Mouse (Mus musculus) gastrocnemius, adult 2 months (tissue): ENCODE data around the gene Gm28539. TPM values are rescaled to one million over a fixed set of nuclear protein-coding genes. Genes with fewer than 3 reads are reported as not detected.
"Not testable (repeated sequence)": the region's sequence is repeated elsewhere in the genome, so short reads cannot be mapped to it uniquely, and the experiment has no call there.

Experiments
- DNase-seq: peaks from one replicate; pipeline ENCODE4 v3.0.0; 2022
- H3K27ac ChIP-seq: fragments of 200-600 bp; 2 replicates; pipeline ENCODE4 v1.8.1; 2022; ENCODE audit warnings: mild to moderate bottlenecking
- H3K4me3 ChIP-seq: fragments of 200-600 bp; 2 replicates; pipeline ENCODE4 v1.8.1; 2022; ENCODE audit warnings: mild to moderate bottlenecking, moderate library complexity
- CTCF ChIP-seq: fragments of 200-600 bp; IDR thresholded peaks from 2 replicates; pipeline ENCODE4 v1.8.1; 2022; ENCODE audit warnings: antibody characterized with exemption, mild to moderate bottlenecking, moderate library complexity
- intact Hi-C: fragments of 180-260 bp; cut with DNase I; formaldehyde crosslinking; loops from one replicate; pipeline ENCODE4 v1.15.1; 2025
- total RNA-seq, 2 experiments: library from RNA; stranded (reverse); gene quantifications; 2 replicates each; pipeline ENCODE4 v1.2.3; 2021

Gm28539 gene
- total RNA-seq, 2 experiments from 2014 or later: 0.38 to 1.1 TPM

DNA sequence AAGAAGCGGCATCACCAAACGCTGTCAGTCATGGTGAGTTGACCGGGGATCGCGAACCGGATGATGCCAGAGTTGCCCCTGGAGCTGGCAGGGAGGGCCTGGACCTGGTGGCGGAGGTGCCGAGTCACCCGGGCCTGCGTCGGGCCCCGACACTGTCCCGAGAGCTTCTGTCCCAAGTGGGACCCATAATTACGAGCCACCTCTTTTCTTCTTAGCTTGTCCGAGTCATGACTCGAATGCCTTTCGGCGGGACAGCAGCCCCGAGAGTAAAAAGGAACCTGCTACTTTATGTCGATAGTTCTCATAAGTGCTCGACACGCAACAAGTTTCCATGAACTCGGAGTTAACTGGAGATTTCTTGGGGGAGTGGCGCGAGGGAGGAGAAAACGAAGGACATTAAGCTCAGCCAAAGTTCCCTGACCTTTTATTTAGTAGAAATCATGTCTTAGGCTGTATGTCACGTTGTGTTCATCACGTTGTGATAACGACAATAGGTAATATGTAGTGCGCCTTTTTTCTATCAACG, 23.9 kb upstream of the Gm28539 start:
- intact Hi-C loops: loop anchor here (5.0 kb wide), 1 partner anchor 65 kb away; the partner anchor contains the start of genes Hira and Mrpl40
- DNase-seq: no peak
- TF ChIP-seq CTCF: no peak
- Histone ChIP-seq H3K4me3 (peak overlapping the region; percentile 99), H3K27ac (peak overlapping the region; percentile 96)

DNA sequence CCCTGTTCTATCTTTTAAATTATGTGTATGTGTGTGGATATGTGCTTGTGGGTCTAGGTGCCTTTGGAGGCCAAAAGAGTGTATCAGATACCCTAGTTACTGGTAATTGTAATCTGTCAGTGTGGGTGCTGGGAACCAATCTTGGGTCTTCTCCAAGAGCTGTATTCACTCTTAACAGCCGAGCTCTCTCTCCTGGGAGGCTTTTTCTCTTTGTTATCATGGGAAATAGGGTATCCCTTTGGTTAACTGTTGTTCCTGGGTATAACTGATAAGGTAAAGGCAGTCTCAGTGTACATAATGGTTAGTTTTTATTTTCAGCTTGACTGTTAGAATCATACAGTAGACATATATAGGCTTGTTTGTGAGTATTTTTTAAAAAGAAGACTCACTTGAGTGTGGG, 14.0 kb upstream of the Gm28539 start:
- intact Hi-C loops: no loop called here
- DNase-seq: no peak
- no peak overlapping the region for H3K27ac ChIP-seq
- no peak for TF ChIP-seq CTCF
- H3K4me3 ChIP-seq: no peak overlapping the region

- intact Hi-C loops: no loop called here
- TF ChIP-seq CTCF: no peak
- no peak overlapping the region for H3K4me3 ChIP-seq
- H3K27ac ChIP-seq: no peak overlapping the region
- DNase-seq: no peak
Measured at GRCm38 (mm10) chr16:18822925-18823324, 13.5 kb upstream of the Gm28539 start.

DNA sequence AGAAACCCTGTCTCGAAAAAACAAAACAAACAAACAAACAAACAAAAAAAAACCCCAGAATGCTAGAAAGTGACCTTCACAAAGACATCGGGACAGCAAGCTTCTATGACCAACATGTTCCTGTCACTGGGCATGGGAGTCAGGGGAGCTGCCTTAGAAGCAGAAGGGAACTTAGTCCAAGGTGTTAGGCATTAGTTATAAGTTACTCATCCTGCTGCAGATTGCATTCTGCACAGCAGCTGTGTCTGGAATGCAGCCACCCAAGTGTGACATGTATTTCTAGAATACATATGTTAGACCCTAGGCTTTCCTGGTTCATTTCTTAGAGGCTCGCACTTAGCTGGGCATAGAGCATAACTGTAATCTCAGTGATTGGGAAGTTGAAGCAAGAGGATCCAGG, 7.8 kb upstream of the Gm28539 start:
- no peak overlapping the region for H3K4me3 ChIP-seq
- intact Hi-C loops: no loop called here
- no peak for DNase-seq
- no peak for TF ChIP-seq CTCF
- H3K27ac ChIP-seq: no peak overlapping the region

GRCm38 (mm10) chr16:18829102-18829501, 7.3 kb upstream of the Gm28539 start:
- H3K27ac ChIP-seq: no peak overlapping the region
- intact Hi-C loops: no loop called here
- no peak overlapping the region for H3K4me3 ChIP-seq
- no peak for DNase-seq
- TF ChIP-seq CTCF: no peak

DNA sequence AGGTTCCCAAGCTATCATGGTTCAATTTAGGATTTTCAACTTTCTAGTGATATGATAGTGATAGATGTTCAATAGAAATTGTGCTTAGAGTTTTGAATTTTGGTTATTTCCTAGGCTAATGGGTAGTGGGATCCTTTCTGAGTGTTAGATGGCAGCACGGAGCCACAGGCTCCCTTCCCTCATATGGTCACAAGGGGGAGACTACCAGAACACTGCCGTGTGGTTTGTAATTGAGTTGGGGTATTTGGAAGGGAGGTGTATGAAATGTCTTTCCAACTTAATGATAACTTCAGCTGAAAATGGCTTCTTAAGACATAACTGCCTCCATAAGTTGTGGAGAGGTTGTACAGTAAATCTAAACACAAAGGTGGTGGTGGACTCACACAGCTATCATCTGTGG, 2.9 kb upstream of the Gm28539 start:
- intact Hi-C loops: no loop called here
- TF ChIP-seq CTCF: no peak
- no peak for DNase-seq
- Histone ChIP-seq H3K27ac (no peak overlapping the region), H3K4me3 (no peak overlapping the region)

DNA sequence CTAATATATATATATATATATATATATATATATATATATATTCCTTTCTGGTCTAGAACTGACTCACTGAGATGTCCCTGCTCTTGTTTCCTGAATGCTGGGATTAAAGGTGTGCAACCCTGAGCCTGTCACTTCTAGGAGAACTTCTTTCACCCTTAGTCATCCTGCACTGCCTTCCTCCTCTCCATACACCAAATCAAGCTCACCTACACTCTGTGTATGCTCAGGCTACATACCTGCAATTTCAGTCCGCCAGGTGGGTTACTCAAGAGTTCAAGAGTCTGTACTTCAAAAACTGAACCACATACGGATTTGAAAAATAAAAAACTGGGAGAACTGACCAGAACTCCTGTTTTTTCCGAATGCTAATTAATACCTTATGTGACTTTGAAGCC, 314 bp upstream of the Gm28539 start:
- intact Hi-C loops: no loop called here
- no peak for DNase-seq
- Histone ChIP-seq H3K4me3 (peak overlapping the region; percentile 87), H3K27ac (peak overlapping the region; percentile 92)
- no peak for TF ChIP-seq CTCF

DNA sequence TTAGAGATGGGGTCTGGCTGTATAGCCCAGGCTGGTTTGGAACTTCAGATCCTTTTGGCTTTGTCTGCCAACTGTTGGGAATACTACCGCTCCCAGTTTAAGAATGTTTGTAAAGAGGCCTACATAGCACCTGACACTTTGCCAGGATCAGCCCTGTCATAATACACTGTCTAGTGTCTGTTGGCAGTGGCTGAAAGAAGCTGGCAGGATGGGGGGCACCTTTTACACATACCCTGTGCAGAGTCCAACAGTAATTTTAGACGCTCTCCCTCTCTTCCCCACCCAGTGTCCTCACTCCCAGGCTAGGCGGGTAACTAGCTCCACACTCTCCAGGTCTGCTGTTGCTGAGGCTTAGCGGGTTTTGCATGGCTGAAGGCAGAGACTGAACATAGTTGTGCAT, 2.0 kb downstream of the Gm28539 start:
- DNase-seq: no peak
- Histone ChIP-seq H3K27ac (no peak overlapping the region), H3K4me3 (no peak overlapping the region)
- TF ChIP-seq CTCF: no peak
- intact Hi-C loops: no loop called here

GRCm38 (mm10) chr16:18846301-18846820, 10.0 kb downstream of the Gm28539 start:
- no peak for DNase-seq
- no peak for TF ChIP-seq CTCF
- no peak overlapping the region for H3K4me3 ChIP-seq
- intact Hi-C loops: no loop called here
- no peak overlapping the region for H3K27ac ChIP-seq

- DNase-seq, H3K27ac ChIP-seq, intact Hi-C loops, H3K4me3 ChIP-seq: not testable (repeated sequence)
Measured at GRCm38 (mm10) chr16:18849521-18850190, 13.3 kb downstream of the Gm28539 start.

DNA sequence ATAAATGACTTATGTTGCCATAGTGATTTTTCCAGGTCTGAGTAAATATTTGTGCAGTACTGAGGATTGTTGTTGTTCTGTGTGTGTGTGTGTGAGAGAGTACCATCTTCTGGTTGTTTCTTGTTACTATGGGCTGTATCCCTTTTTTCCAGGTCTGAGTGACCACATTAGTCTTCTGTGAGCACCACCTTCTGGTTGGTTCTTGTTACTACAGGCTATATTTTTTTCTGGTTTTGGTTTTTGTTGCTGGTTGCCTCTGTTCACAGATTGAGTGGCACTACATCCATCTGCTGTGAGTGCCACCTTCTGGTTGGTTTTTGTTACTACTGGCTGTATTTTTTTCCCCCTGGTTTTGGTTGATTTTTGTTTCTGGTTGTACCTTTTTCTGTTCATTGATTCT, 22.2 kb downstream of the Gm28539 start:
- TF ChIP-seq CTCF: peak; percentile 73
- H3K4me3 ChIP-seq: no peak overlapping the region
- no peak for DNase-seq
- H3K27ac ChIP-seq: no peak overlapping the region
- intact Hi-C loops: loop anchor here (2.0 kb wide), 1 partner anchor 162 kb away; no protein-coding TSS in a partner anchor

- peak; percentile 68 for DNase-seq
- intact Hi-C loops: no loop called here
- TF ChIP-seq CTCF: no peak
- H3K4me3 ChIP-seq: no peak overlapping the region
- H3K27ac ChIP-seq: peak overlapping the region; percentile 81
Measured at GRCm38 (mm10) chr16:18860186-18860585, 23.8 kb downstream of the Gm28539 start.

DNA sequence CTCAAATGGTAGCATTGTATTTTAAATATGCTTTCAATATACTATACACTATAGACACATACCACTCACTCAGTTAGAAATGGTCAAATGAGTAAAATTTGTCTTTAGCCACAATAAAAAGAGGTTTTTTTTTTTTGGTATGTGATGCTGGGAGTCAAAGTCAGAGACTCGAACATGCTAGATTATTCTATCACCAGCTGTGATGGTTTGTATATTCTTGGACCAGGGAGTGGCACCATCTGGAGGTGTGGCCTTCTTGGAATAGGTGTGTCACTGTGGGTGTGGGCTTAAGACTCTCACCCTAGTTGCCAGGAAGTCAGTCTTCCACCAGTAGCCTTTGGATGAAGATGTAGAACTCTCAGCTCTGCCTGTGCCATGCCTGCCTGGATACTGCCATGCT, 34.1 kb downstream of the Gm28539 start:
- intact Hi-C loops, H3K27ac ChIP-seq, H3K4me3 ChIP-seq, DNase-seq: not testable (repeated sequence)

GRCm38 (mm10) chr16:18876091-18876441, 39.7 kb downstream of the Gm28539 start:
- intact Hi-C loops: loop anchor here (5.0 kb wide), 1 partner anchor 64 kb away; the partner anchor contains the start of genes Cdc45 and Ufd1
- TF ChIP-seq CTCF: no peak
- no peak for DNase-seq
- H3K27ac ChIP-seq: peak overlapping the region; percentile 97
- H3K4me3 ChIP-seq: peak overlapping the region; percentile 97
